Mouse (Mus musculus): ENCODE data around the gene Lacc1. TPM values are rescaled to one million over a fixed set of nuclear protein-coding genes. Genes with fewer than 3 reads are reported as not detected.

The Lacc1 gene
- polyA plus RNA-seq, 1 experiment from 2014 or later, result 7.7 TPM

DNA sequence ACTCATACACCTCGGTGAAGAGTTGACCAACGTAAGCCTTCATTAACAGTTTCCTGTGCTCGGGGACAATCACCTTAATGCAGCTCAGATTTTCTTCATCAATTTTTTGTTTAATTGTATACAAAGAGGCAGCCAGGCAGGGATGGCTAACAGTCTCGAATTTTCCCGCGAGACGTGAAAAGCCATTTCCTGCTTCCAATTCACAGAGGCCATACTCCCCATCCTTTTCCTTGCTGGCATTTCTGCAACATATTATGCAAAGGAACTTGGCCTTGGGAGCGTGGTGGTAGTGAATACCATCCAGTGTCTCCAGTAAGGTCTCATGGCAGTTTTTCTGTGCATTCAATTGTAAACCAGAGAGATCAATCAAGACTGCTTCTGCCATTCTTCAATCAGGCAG, 1.7 kb downstream of the Lacc1 start:
- Histone ChIP-seq H3K4me2 (replicated peaks; ENCODE audit: low read depth) (no peak overlapping the region), H3K36me3 (ENCODE audit: control insufficient read depth, insufficient read depth, low read length) (no peaks in the 10 kb centered on the region), H3K9ac (ENCODE audit: low read length) (no peak overlapping the region), H3K4me3 (ENCODE audit: low read depth, low read length) (no peak overlapping the region), H3K27me3 (ENCODE audit: control insufficient read depth, insufficient read depth, low read length) (no peaks in the 10 kb centered on the region), H3K4me1 (replicated peaks; ENCODE audit: control insufficient read depth, insufficient read depth) (no peaks in the 10 kb centered on the region), H3K27ac (replicated peaks) (0 out of 2 replicates have a peak overlapping the region, but pooled peaks have one; percentile 49), H3K9me3 (ENCODE audit: control insufficient read depth, low read length) (no peaks in the 10 kb centered on the region)
- 75% methylated on average over 8 of the region's 8 CpGs for WGBS
- DNase-seq (ENCODE audit: low spot score) (no peak), ATAC-seq (ENCODE audit: low FRiP score, low TSS enrichment) (no peak)
- TF ChIP-seq CTCF (IDR thresholded peaks at IDR 0.05; ENCODE audit: low read depth) (no peak), EP300 (optimal IDR thresholded peaks at IDR 0.05) (no peak)

DNA sequence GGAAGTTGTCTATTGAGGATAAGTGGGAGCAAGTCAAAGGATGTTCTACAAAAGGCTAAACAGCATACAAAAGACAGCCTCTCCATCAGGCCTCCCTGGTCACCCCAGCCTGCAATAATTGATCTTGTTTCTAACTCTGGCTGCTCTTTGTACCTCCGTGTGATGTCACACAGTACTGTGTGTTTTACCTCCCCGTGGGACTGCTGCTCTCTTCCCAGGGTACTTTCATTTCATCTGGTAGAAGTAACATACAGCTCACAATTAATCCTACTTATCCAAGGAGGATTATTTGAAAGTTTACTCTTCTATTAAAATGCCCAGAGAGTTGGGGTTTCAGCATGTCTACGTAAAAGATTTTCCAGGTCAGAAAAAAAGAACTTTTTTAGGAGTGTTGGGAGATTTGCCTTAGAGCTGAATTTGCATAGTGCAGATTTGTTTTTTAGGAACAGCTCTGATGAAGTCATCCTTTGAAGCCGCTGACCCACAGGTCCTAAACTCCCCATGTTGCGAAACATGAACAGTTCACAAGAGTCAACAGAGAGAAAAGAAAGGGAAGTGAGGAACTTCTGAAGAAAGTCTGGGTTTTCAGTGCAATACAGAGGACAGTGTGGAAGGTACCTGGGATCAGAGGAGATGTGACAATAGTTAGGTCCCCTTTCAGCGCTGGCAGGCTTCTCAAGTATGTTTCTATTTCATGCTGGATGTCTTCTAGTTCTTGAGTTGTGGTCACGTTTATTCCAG, 2.4 kb downstream of the Lacc1 start:
- Histone ChIP-seq H3K9ac (ENCODE audit: low read length) (no peak overlapping the region), H3K4me3 (ENCODE audit: low read depth, low read length) (no peak overlapping the region), H3K27me3 (ENCODE audit: control insufficient read depth, insufficient read depth, low read length) (no peaks in the 10 kb centered on the region), H3K27ac (replicated peaks) (0 out of 2 replicates have a peak overlapping the region, but pooled peaks have one; percentile 49), H3K9me3 (ENCODE audit: control insufficient read depth, low read length) (no peaks in the 10 kb centered on the region), H3K36me3 (ENCODE audit: control insufficient read depth, insufficient read depth, low read length) (no peaks in the 10 kb centered on the region), H3K4me2 (replicated peaks; ENCODE audit: low read depth) (no peak overlapping the region), H3K4me1 (replicated peaks; ENCODE audit: control insufficient read depth, insufficient read depth) (no peaks in the 10 kb centered on the region)
- WGBS, result 47% methylated on average over 7 of the region's 7 CpGs
- ATAC-seq (ENCODE audit: low FRiP score, low TSS enrichment), result no peak
- TF ChIP-seq CTCF (IDR thresholded peaks at IDR 0.05; ENCODE audit: low read depth) (no peak), EP300 (optimal IDR thresholded peaks at IDR 0.05) (no peak)
- DNase-seq (ENCODE audit: low spot score), result no peak

DNA sequence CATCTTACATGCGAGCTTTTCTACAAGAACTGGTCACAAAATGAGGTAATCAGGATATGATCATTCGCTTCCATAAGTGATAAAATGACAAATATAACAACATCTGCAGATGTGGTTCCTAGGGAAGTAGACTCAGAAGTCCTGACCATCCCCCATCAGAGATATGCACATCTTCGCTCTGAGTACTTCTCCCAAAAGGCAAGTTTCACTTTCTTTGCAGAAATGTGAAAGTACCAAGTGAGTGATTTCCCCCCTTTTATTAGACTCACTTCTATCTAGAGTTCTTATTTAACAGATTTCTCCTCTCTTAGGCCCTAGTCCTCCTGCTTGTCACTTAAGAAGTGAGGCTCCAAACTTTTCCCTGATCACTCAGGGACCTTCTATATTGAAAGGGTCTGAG, 3.3 kb downstream of the Lacc1 start:
- H3K9me3 ChIP-seq (ENCODE audit: control insufficient read depth, low read length), result no peaks in the 10 kb centered on the region
- H3K4me1 ChIP-seq (replicated peaks; ENCODE audit: control insufficient read depth, insufficient read depth), result no peaks in the 10 kb centered on the region
- no peak overlapping the region for H3K27ac ChIP-seq (replicated peaks)
- DNase-seq (ENCODE audit: low spot score) (no peak), ATAC-seq (ENCODE audit: low FRiP score, low TSS enrichment) (no peak)
- H3K36me3 ChIP-seq (ENCODE audit: control insufficient read depth, insufficient read depth, low read length), result no peaks in the 10 kb centered on the region
- H3K27me3 ChIP-seq (ENCODE audit: control insufficient read depth, insufficient read depth, low read length), result no peaks in the 10 kb centered on the region
- 93% methylated on average over 3 of the region's 3 CpGs for WGBS
- no peak overlapping the region for H3K9ac ChIP-seq (ENCODE audit: low read length)
- TF ChIP-seq CTCF (IDR thresholded peaks at IDR 0.05; ENCODE audit: low read depth) (no peak), EP300 (optimal IDR thresholded peaks at IDR 0.05) (no peak)
- no peak overlapping the region for H3K4me3 ChIP-seq (ENCODE audit: low read depth, low read length)
- H3K4me2 ChIP-seq (replicated peaks; ENCODE audit: low read depth), result no peak overlapping the region

DNA sequence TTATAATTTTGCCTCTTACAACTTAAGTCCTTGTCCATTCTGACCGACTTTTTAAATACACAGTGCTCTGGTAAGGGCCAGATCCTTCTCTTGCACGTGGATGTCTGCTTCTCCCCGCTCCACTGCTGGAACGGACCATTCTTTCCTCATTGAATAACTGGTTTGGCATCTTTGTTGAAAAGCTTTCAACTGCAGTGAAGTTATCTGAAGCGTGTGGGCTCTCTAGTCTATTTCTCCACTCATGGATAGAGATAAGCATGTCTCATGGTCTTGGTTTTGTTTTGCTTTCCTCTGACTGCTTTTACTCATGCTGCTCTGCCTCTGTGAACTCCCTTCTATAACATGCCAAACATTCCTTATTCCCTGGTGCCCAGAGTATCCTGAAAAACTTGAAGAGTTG, 4.3 kb downstream of the Lacc1 start:
- Histone ChIP-seq H3K9ac (ENCODE audit: low read length) (no peak overlapping the region), H3K4me2 (replicated peaks; ENCODE audit: low read depth) (no peak overlapping the region), H3K27me3 (ENCODE audit: control insufficient read depth, insufficient read depth, low read length) (no peaks in the 10 kb centered on the region), H3K4me1 (replicated peaks; ENCODE audit: control insufficient read depth, insufficient read depth) (no peaks in the 10 kb centered on the region), H3K27ac (replicated peaks) (no peak overlapping the region; the same call in 1 of the 2 replicates), H3K36me3 (ENCODE audit: control insufficient read depth, insufficient read depth, low read length) (no peaks in the 10 kb centered on the region), H3K4me3 (ENCODE audit: low read depth, low read length) (no peak overlapping the region), H3K9me3 (ENCODE audit: control insufficient read depth, low read length) (no peaks in the 10 kb centered on the region)
- TF ChIP-seq CTCF (IDR thresholded peaks at IDR 0.05; ENCODE audit: low read depth), result no peak
- no peak for TF ChIP-seq EP300 (optimal IDR thresholded peaks at IDR 0.05)
- 50% methylated on average over 5 of the region's 5 CpGs for WGBS
- DNase-seq (ENCODE audit: low spot score) (no peak), ATAC-seq (ENCODE audit: low FRiP score, low TSS enrichment) (no peak)

DNA sequence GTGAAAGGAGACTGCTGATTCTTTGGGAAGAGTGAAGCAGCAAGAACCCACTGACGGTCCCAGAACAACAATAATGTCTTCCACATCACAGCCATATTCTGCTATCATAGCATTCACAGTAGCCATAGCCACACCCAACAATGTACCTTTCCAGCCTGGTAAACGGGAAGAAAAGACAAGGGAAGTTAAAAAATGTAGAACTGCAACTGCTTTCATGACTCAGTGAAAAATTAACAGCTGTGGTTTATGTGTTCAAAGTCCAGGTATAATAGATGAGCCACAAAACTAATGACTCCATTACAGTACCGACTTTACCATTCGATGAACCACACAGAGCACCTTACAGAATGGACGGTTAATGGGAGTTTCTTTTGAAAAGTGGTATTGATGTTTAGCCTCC, 5.9 kb downstream of the Lacc1 start:
- TF ChIP-seq CTCF (IDR thresholded peaks at IDR 0.05; ENCODE audit: low read depth) (no peak), EP300 (optimal IDR thresholded peaks at IDR 0.05) (no peak)
- DNase-seq (ENCODE audit: low spot score) (no peak), ATAC-seq (ENCODE audit: low FRiP score, low TSS enrichment) (peak; percentile 53; the same call in 1 of the 2 replicates)
- Histone ChIP-seq H3K4me3 (ENCODE audit: low read depth, low read length) (no peak overlapping the region), H3K4me1 (replicated peaks; ENCODE audit: control insufficient read depth, insufficient read depth) (no peaks in the 10 kb centered on the region), H3K36me3 (ENCODE audit: control insufficient read depth, insufficient read depth, low read length) (no peaks in the 10 kb centered on the region), H3K27me3 (ENCODE audit: control insufficient read depth, insufficient read depth, low read length) (no peaks in the 10 kb centered on the region), H3K9me3 (ENCODE audit: control insufficient read depth, low read length) (no peaks in the 10 kb centered on the region), H3K4me2 (replicated peaks; ENCODE audit: low read depth) (no peak overlapping the region), H3K27ac (replicated peaks) (no peak overlapping the region), H3K9ac (ENCODE audit: low read length) (no peak overlapping the region)
- WGBS, result 68% methylated on average over 5 of the region's 5 CpGs

DNA sequence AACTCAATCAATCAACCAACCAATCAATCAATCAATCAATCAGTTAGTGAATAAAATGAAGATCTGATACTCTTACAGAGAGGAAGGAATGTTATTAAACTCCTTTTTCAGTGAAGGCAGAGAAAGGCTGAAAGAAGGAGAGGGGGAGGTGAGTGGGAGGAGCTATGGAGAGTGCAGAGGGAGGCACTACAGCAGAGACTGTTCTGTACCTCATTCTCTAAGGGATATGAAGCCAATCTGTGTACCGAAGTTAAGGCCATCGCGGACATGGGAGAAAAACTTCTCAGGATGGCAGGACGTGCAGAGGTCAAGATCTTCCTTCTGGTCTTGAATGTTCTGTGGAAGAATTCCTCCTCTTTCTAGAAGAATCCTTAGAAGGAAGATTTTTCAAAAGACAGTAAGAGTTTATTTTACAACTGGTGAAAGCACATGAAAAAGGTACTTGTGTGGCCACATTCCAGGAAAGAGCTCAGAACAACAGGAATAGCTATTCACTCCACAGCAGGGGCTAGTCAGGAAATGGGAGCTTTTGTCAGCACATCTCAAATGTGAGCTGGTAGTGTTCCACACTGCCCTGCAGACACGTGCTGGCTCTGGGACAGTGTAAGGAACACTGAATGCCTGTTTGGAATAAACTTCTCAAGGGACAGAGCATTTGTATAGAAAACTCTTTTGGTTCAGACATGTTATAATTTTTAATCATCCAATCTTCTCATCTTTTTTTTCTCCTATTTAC, 7.2 kb downstream of the Lacc1 start:
- Histone ChIP-seq H3K27ac (replicated peaks) (no peak overlapping the region), H3K4me3 (ENCODE audit: low read depth, low read length) (no peak overlapping the region), H3K4me2 (replicated peaks; ENCODE audit: low read depth) (no peak overlapping the region), H3K36me3 (ENCODE audit: control insufficient read depth, insufficient read depth, low read length) (no peaks in the 10 kb centered on the region), H3K4me1 (replicated peaks; ENCODE audit: control insufficient read depth, insufficient read depth) (no peaks in the 10 kb centered on the region), H3K9ac (ENCODE audit: low read length) (no peak overlapping the region), H3K27me3 (ENCODE audit: control insufficient read depth, insufficient read depth, low read length) (no peaks in the 10 kb centered on the region), H3K9me3 (ENCODE audit: control insufficient read depth, low read length) (no peaks in the 10 kb centered on the region)
- no peak for TF ChIP-seq EP300 (optimal IDR thresholded peaks at IDR 0.05)
- no peak for TF ChIP-seq CTCF (IDR thresholded peaks at IDR 0.05; ENCODE audit: low read depth)
- DNase-seq (ENCODE audit: low spot score) (no peak), ATAC-seq (ENCODE audit: low FRiP score, low TSS enrichment) (no peak)
- 55% methylated on average over 5 of the region's 5 CpGs for WGBS

Measured in stomach, postnatal 0 days (tissue).